Mouse (Mus musculus): Measurements from ENCODE around the gene Gjd3.

Gjd3 gene

GRCm38 (mm10) chr11:98968079-98968478, 14.7 kb downstream of the Gjd3 start:
- Histone ChIP-seq H3K27me3 (ENCODE audit: insufficient read depth, low read length) (no peaks in the 10 kb centered on the region), H3K4me3 (replicated peaks; ENCODE audit: low read length) (peak overlapping the region; percentile 90), H3K9me3 (ENCODE audit: low read length) (no peaks in the 10 kb centered on the region), H3K36me3 (ENCODE audit: insufficient read depth, low read length) (peaks cover 78% of the 10 kb centered on the region), H3K4me1 (replicated peaks; ENCODE audit: low read depth, low read length) (peaks cover 92% of the 10 kb centered on the region)
- TF ChIP-seq CTCF (conservative IDR thresholded peaks at IDR 0.05; ENCODE audit: low read length): no peak
- no peak for TF ChIP-seq NANOG (IDR thresholded peaks at IDR 0.05; ENCODE audit: borderline replicate concordance, low read length)
- no peak for TF ChIP-seq POU5F1 (IDR thresholded peaks at IDR 0.05; ENCODE audit: borderline replicate concordance, low read length)

DNA sequence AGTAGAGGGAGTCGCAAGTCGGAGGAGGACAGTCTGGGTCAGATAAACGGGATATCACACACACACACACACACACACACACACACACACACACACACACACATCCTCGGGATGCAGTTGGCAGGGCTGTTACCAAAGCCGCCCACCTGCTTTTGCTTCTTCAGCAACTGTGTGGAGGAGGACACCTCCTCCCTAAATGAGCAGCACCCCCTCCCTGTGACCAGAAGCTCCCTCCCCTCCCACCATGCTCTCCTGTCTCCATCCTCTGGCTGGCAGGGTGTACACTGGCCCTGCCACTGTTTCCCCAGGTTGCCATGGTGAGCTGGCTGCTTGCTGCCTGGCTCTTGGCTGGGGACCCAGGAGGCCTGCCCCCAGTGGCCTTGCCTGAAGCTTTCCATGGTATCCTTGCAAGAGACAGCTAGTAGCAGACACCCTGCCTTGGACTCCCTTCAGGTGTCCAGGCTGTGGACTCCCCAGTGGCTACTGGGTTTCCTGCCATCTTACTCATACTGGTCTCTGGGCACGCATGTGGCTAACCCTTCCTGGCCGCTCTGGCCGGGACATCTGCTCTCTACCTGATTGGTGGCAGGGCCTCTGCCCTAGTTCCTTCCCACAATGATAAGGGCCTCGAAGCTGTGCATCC, 16.2 kb downstream of the Gjd3 start:
- no peak for TF ChIP-seq POU5F1 (IDR thresholded peaks at IDR 0.05; ENCODE audit: borderline replicate concordance, low read length)
- no peak for TF ChIP-seq NANOG (IDR thresholded peaks at IDR 0.05; ENCODE audit: borderline replicate concordance, low read length)
- no peak for TF ChIP-seq CTCF (conservative IDR thresholded peaks at IDR 0.05; ENCODE audit: low read length)
- no peaks in the 10 kb centered on the region for H3K27me3 ChIP-seq (ENCODE audit: insufficient read depth, low read length)
- no peaks in the 10 kb centered on the region for H3K9me3 ChIP-seq (ENCODE audit: low read length)
- H3K36me3 ChIP-seq (ENCODE audit: insufficient read depth, low read length): peaks cover 69% of the 10 kb centered on the region
- H3K4me1 ChIP-seq (replicated peaks; ENCODE audit: low read depth, low read length): peaks cover 92% of the 10 kb centered on the region
- H3K4me3 ChIP-seq (replicated peaks; ENCODE audit: low read length): peak overlapping the region; percentile 90

DNA sequence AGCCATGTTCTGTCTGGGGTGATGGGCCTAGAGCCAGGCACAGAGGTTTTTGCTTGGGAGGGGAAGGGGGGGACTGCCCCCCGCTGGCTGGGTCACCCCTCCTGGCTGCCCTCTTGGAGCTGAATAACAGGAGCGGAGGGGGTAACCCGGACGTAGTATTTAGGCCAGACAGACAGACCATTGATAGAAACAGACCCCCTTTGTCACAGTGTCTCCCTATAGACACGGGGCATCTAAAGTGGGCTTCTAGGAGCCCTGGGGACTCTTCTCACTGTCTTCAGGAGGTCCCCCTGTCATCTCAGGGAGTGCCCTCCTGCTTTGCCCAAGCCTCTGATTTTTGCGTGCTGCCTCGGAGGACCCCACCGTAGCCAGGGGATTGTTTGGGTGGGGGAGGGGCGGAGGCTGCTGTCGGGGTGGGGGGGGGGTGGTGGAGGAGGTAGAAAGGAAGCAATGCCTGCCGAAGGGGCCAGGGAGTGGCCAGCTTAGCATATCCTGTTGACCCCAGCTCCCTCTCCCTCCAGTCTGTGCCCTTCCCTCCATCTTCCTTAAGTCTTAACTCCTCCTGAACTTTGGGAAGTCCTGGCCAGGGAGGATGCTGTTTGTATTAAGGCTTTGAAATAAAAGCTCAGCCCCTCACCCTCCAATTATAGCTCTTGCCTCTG, 17.3 kb downstream of the Gjd3 start:
- no peak for TF ChIP-seq NANOG (IDR thresholded peaks at IDR 0.05; ENCODE audit: borderline replicate concordance, low read length)
- no peak for TF ChIP-seq CTCF (conservative IDR thresholded peaks at IDR 0.05; ENCODE audit: low read length)
- no peak for TF ChIP-seq POU5F1 (IDR thresholded peaks at IDR 0.05; ENCODE audit: borderline replicate concordance, low read length)
- no peaks in the 10 kb centered on the region for H3K9me3 ChIP-seq (ENCODE audit: low read length)
- H3K4me1 ChIP-seq (replicated peaks; ENCODE audit: low read depth, low read length): peaks cover 89% of the 10 kb centered on the region
- H3K27me3 ChIP-seq (ENCODE audit: insufficient read depth, low read length): no peaks in the 10 kb centered on the region
- H3K36me3 ChIP-seq (ENCODE audit: insufficient read depth, low read length): peaks cover 58% of the 10 kb centered on the region
- H3K4me3 ChIP-seq (replicated peaks; ENCODE audit: low read length): peak overlapping the region; percentile 90

DNA sequence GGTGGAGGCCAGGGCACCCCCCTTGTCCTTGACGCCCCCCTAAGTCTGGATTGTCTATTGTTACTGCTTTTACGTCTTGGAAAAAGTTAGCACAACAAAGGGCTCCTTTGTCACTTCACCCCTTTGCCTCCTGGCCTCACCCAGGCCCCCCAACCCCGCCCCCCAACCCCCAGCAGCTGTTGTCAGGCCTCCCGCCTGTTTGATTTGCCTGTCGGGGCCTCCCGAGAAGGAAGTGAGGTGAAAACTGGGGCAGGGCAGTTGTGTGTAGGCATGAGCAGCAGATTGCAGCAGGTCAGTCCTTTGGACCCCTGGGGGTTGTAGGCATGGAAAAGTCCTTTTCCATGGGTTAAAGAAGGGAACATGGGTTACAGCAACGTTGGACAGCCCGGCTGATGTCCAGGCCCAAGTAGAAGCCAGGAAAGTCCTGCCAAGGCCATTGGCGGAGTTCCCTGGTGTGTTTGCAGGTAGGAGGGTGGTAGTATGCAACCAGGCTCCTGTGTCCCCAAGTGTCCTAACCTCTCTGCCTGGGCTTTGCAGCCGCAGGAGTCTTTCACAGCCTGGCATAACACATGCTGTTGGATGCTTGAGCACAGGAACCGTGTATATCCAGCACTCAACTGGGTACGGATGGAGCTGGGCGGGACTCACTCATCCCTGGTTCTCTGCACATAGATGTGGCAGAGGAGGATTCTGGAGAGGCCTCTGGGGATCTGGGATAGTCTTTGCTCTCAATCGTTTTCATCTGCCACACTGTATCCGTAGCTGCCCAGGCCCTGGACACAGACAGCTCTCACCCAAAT, 18.0 kb downstream of the Gjd3 start:
- TF ChIP-seq POU5F1 (IDR thresholded peaks at IDR 0.05; ENCODE audit: borderline replicate concordance, low read length) (no peak), NANOG (IDR thresholded peaks at IDR 0.05; ENCODE audit: borderline replicate concordance, low read length) (no peak), CTCF (conservative IDR thresholded peaks at IDR 0.05; ENCODE audit: low read length) (no peak)
- no peaks in the 10 kb centered on the region for H3K9me3 ChIP-seq (ENCODE audit: low read length)

DNA sequence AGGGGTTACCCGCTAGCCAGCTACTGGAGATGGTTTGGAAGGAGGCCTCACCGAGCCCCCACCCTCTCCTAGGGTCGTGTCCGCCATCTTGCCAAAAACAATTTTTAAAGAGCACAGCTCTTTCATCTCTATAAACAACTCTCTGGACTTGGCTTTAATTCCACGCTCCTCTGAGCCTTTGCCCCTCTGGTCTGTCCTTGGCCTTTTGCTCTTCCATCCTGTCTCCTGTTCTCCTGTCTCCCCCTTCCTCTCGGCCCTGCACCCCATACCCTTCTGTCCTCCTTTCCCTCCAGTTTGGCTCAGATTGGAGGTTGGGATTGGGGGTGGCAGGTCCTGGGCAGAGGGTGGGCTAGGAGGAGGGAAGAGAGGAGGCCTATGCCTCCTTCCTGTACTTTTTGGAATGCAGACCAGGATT, 18.6 kb downstream of the Gjd3 start:
- H3K4me3 ChIP-seq (replicated peaks; ENCODE audit: low read length): peak overlapping the region; percentile 90
- no peaks in the 10 kb centered on the region for H3K27me3 ChIP-seq (ENCODE audit: insufficient read depth, low read length)

More for the DNA sequence above, 18.0 kb downstream of the Gjd3 start:
- peaks cover 82% of the 10 kb centered on the region for H3K4me1 ChIP-seq (replicated peaks; ENCODE audit: low read depth, low read length)
- peaks cover 51% of the 10 kb centered on the region for H3K36me3 ChIP-seq (ENCODE audit: insufficient read depth, low read length)
- H3K27me3 ChIP-seq (ENCODE audit: insufficient read depth, low read length): no peaks in the 10 kb centered on the region
- H3K4me3 ChIP-seq (replicated peaks; ENCODE audit: low read length): peak overlapping the region; percentile 90

DNA sequence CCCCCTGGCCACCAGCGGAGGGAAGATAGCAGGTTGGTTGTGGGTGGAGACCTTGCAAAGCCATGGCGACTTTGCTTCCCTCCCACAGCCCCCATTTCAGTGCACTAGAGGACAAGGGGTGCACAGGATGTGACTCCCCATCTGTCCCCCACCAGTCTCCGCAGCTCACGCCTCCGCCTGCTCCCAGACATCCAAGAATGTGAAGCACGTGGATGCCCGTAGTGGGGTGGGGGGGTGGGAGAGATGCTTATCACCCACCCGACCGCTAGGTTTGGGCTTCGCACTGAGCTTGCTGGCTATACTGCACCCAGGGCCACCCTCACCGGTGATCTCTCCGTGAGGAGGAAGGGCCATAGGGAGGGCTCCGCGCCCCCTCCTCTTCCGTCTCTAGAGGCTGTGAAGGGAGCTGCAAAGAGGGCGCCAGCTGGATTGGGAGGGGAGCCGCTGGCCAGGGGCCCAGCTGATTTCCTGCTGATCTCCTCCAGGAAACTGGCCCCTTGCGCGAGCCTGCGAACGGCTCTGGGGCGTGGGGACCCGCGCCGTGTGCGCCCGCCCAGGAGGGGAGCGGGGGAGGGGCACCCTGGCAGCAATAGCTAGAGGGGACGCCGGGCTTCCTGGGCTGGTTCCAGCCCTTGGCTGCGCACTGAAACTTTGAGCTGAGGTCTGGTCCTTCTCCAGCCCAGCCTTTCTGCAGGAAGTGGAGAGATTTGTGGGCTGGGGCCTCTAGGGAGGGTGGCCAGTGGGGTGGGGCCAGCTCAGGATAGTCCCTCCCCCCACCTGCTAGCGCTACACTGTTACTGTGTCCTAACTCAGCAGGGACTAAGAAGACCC, 19.4 kb downstream of the Gjd3 start:
- Histone ChIP-seq H3K4me1 (replicated peaks; ENCODE audit: low read depth, low read length) (peaks cover 82% of the 10 kb centered on the region), H3K27me3 (ENCODE audit: insufficient read depth, low read length) (no peaks in the 10 kb centered on the region), H3K36me3 (ENCODE audit: insufficient read depth, low read length) (peaks cover 38% of the 10 kb centered on the region), H3K9me3 (ENCODE audit: low read length) (no peaks in the 10 kb centered on the region), H3K4me3 (replicated peaks; ENCODE audit: low read length) (peak overlapping the region; percentile 90)
- TF ChIP-seq POU5F1 (IDR thresholded peaks at IDR 0.05; ENCODE audit: borderline replicate concordance, low read length) (no peak), CTCF (conservative IDR thresholded peaks at IDR 0.05; ENCODE audit: low read length) (no peak), NANOG (IDR thresholded peaks at IDR 0.05; ENCODE audit: borderline replicate concordance, low read length) (no peak)

More for the DNA sequence above, 18.6 kb downstream of the Gjd3 start:
- Histone ChIP-seq H3K4me1 (replicated peaks; ENCODE audit: low read depth, low read length) (peaks cover 82% of the 10 kb centered on the region), H3K9me3 (ENCODE audit: low read length) (no peaks in the 10 kb centered on the region), H3K36me3 (ENCODE audit: insufficient read depth, low read length) (peaks cover 46% of the 10 kb centered on the region)
- TF ChIP-seq POU5F1 (IDR thresholded peaks at IDR 0.05; ENCODE audit: borderline replicate concordance, low read length) (no peak), CTCF (conservative IDR thresholded peaks at IDR 0.05; ENCODE audit: low read length) (no peak), NANOG (IDR thresholded peaks at IDR 0.05; ENCODE audit: borderline replicate concordance, low read length) (no peak)

- Histone ChIP-seq H3K36me3 (ENCODE audit: insufficient read depth, low read length) (peaks cover 38% of the 10 kb centered on the region), H3K4me3 (replicated peaks; ENCODE audit: low read length) (peak overlapping the region; percentile 90), H3K27me3 (ENCODE audit: insufficient read depth, low read length) (no peaks in the 10 kb centered on the region), H3K4me1 (replicated peaks; ENCODE audit: low read depth, low read length) (peaks cover 81% of the 10 kb centered on the region), H3K9me3 (ENCODE audit: low read length) (no peaks in the 10 kb centered on the region)
- no peak for TF ChIP-seq CTCF (conservative IDR thresholded peaks at IDR 0.05; ENCODE audit: low read length)
- TF ChIP-seq NANOG (IDR thresholded peaks at IDR 0.05; ENCODE audit: borderline replicate concordance, low read length): no peak
- TF ChIP-seq POU5F1 (IDR thresholded peaks at IDR 0.05; ENCODE audit: borderline replicate concordance, low read length): no peak
Measured at GRCm38 (mm10) chr11:98962421-98963095, 20.3 kb downstream of the Gjd3 start.
